Mouse (Mus musculus) limb, embryonic 14.5 days (tissue): ENCODE measurements around the gene St3gal6. TPM values are rescaled to one million over a fixed set of nuclear protein-coding genes. Genes with fewer than 3 reads are reported as not detected.

Source experiments
- ATAC-seq: fragments of 200-750 bp; cut with Nextera tagmentation; 2 replicates; pipeline ENCODE4 v1.8.0; 2017; ENCODE audit warnings: low read depth, moderate number of reproducible peaks, moderate TSS enrichment; ENCODE audit not compliant: low FRiP score
- DNase-seq: peaks from one replicate; pipeline ENCODE4 v3.0.0-alpha.2; 2015; ENCODE audit warnings: low spot score
- H3K27ac ChIP-seq: fragments of 300-500 bp; sonication (generic); replicated peaks from 2 replicates; pipeline ENCODE4 v1.5.1; 2014; ENCODE audit warnings: low read depth, mild to moderate bottlenecking, low read length, moderate library complexity, mixed read lengths
- H3K27me3 ChIP-seq: fragments of 300-500 bp; sonication (generic); 2 replicates; pipeline ENCODE4 v1.6.1; 2014; ENCODE audit warnings: low read length, mixed read lengths; ENCODE audit not compliant: control insufficient read depth, insufficient read depth
- H3K36me3 ChIP-seq: fragments of 300-500 bp; sonication (generic); 2 replicates; pipeline ENCODE4 v1.6.1; 2014; ENCODE audit warnings: mild to moderate bottlenecking, low read length, moderate library complexity, mixed read lengths; ENCODE audit not compliant: control insufficient read depth, insufficient read depth
- H3K4me1 ChIP-seq: fragments of 300-500 bp; sonication (generic); 2 replicates; pipeline ENCODE4 v1.6.1; 2014; ENCODE audit warnings: antibody characterized with exemption, low read length, mixed read lengths; ENCODE audit not compliant: control insufficient read depth, insufficient read depth
- H3K4me2 ChIP-seq: fragments of 300-500 bp; sonication (generic); replicated peaks from 2 replicates; pipeline ENCODE4 v1.6.1; 2014; ENCODE audit warnings: low read depth, mild to moderate bottlenecking, low read length, moderate library complexity; ENCODE audit not compliant: severe bottlenecking
- H3K4me3 ChIP-seq: fragments of 300-500 bp; sonication (generic); replicated peaks from 2 replicates; pipeline ENCODE4 v1.5.1; 2014; ENCODE audit warnings: low read length
- H3K9ac ChIP-seq: fragments of 300-500 bp; sonication (generic); 2 replicates; pipeline ENCODE4 v1.6.1; 2014; ENCODE audit warnings: mild to moderate bottlenecking, low read depth, low read length, moderate library complexity; ENCODE audit not compliant: severe bottlenecking
- H3K9me3 ChIP-seq: fragments of 300-500 bp; sonication (generic); 2 replicates; pipeline ENCODE4 v1.6.1; 2016; ENCODE audit warnings: low read length; ENCODE audit not compliant: control insufficient read depth
- POLR2A ChIP-seq: fragments of 200-500 bp; IDR thresholded peaks from 2 replicates; pipeline ENCODE4 v1.8.0; 2012; ENCODE audit warnings: inconsistent platforms, mild to moderate bottlenecking, moderate library complexity, borderline replicate concordance; ENCODE audit not compliant: insufficient read depth, insufficient read length; ENCODE audit errors: extremely low read depth
- WGBS: fragments of 180-500 bp; shearing (Covaris S2); extraction: QIAGEN DNeasy Blood & Tissue Kit; methylation state at CpG from one replicate; pipeline ENCODE4 v1.1.7; 2014; 5-methylcytosine and 5-hydroxymethylcytosine counted together
- polyA plus RNA-seq, 2 experiments: library from polyadenylated mRNA; depleted of rRNA in 1 of 2; stranded (reverse) in 1 of 2; unstranded in 1 of 2; fragments of >200 nt; fragmentation: Nextera tagmentation in 1 of 2; extraction: Ambion mirVana in 1 of 2; gene quantifications; 2 replicates each; pipeline versions ENCODE4 v1.2.1 to v1.2.3; 2012 to 2014

The St3gal6 gene
- polyA plus RNA-seq, 2 experiments: 12.8 to 15.2 TPM

- no peak for TF ChIP-seq POLR2A
These were observed 72.4 kb downstream of the St3gal6 start for GRCm38 (mm10) chr16:58451647-58452046.

DNA sequence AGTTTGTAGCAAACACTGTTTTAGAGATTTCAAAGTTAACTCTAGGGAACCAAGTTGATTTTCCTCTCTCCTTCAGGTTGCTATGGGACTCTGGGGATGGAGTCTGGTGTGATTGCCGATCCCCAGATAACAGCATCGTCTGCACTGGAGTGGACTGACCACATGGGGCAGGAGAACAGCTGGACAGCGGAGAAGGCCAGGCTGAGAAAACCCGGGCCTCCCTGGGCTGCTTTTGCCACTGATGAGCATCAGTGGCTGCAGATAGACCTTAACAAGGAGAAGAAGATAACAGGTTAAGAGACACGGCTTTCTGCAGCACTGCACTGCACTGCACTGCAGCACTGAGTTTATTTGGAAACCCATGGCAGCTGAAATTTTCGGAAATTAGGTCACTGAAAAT is 73.4 kb downstream of the St3gal6 start:
- TF ChIP-seq POLR2A: no peak
- 68% methylated on average over 6 of the region's 6 CpGs for WGBS
- H3K4me1 ChIP-seq: no peaks in the 10 kb centered on the region
- no peaks in the 10 kb centered on the region for H3K9me3 ChIP-seq
- DNase-seq (no peak), ATAC-seq (no peak)
- H3K36me3 ChIP-seq: peaks cover 38% of the 10 kb centered on the region
- no peaks in the 10 kb centered on the region for H3K27me3 ChIP-seq
- H3K4me3 ChIP-seq: no peak overlapping the region
- no peak overlapping the region for H3K4me2 ChIP-seq
- H3K27ac ChIP-seq: no peak overlapping the region
- H3K9ac ChIP-seq: no peak overlapping the region

More at GRCm38 (mm10) chr16:58451647-58452046, 72.4 kb downstream of the St3gal6 start:
- H3K4me1 ChIP-seq: no peaks in the 10 kb centered on the region
- WGBS: 89% methylated on average over 5 of the region's 5 CpGs
- DNase-seq (no peak), ATAC-seq (no peak)
- no peaks in the 10 kb centered on the region for H3K9me3 ChIP-seq
- no peak overlapping the region for H3K4me2 ChIP-seq
- H3K9ac ChIP-seq: no peak overlapping the region
- H3K4me3 ChIP-seq: no peak overlapping the region
- no peaks in the 10 kb centered on the region for H3K27me3 ChIP-seq
- no peak overlapping the region for H3K27ac ChIP-seq
- H3K36me3 ChIP-seq: peaks cover 43% of the 10 kb centered on the region

DNA sequence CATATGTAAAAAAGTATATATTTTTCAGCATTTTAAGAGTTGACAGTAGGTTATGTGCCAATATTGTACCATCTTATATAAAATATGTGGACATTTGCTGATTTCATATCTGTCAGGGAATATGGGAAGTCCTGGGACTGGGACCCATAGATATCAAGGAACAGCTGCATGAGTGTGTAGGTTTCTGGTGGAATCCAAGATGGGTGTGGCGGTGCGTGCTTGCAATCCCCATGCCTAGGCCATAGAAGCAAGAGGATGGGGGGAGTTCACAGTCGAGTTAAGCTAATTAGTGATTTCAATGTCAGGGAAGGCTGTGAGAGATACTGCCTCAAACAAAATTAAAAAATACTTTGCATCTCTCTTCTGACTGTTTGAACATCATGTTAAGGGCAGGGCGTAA is 75.0 kb downstream of the St3gal6 start:
- H3K36me3 ChIP-seq: peaks cover 38% of the 10 kb centered on the region
- ATAC-seq (no peak), DNase-seq (no peak)
- H3K4me2 ChIP-seq: no peak overlapping the region
- no peaks in the 10 kb centered on the region for H3K4me1 ChIP-seq
- H3K9me3 ChIP-seq: no peaks in the 10 kb centered on the region
- TF ChIP-seq POLR2A: no peak
- no peak overlapping the region for H3K9ac ChIP-seq
- no peak overlapping the region for H3K27ac ChIP-seq
- no peak overlapping the region for H3K4me3 ChIP-seq
- no peaks in the 10 kb centered on the region for H3K27me3 ChIP-seq
- 86% methylated on average over 4 of the region's 4 CpGs for WGBS

GRCm38 (mm10) chr16:58446281-58447259 is 77.5 kb downstream of the St3gal6 start:
- ATAC-seq (no peak), DNase-seq (no peak)
- Histone ChIP-seq H3K36me3 (peaks cover 30% of the 10 kb centered on the region), H3K27ac (no peak overlapping the region), H3K4me1 (no peaks in the 10 kb centered on the region), H3K4me2 (no peak overlapping the region), H3K4me3 (no peak overlapping the region), H3K9ac (no peak overlapping the region), H3K27me3 (no peaks in the 10 kb centered on the region), H3K9me3 (no peaks in the 10 kb centered on the region)
- TF ChIP-seq POLR2A: no peak
- WGBS: 93% methylated on average over 4 of the region's 4 CpGs

DNA sequence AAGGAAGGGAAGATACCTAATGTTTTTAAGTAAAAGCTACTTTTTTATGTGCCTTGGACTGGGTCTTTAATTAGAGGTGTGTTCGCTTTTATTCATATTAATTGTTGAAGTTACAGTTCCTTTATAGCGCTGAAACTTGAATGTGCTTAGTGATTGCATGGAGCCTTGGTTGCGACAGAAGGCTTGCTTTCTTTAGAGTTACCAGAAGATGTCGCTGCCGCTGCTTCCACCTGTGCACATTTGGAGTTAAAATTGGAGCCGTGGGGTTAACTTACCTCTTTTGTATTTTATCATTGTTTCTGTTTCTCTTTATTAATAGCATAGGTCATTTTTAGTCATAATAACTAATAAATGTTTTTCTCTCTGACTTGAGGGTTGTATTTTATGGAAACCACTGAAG is 79.3 kb downstream of the St3gal6 start:
- no peak overlapping the region for H3K4me2 ChIP-seq
- no peaks in the 10 kb centered on the region for H3K9me3 ChIP-seq
- H3K4me1 ChIP-seq: no peaks in the 10 kb centered on the region
- no peak for ATAC-seq
- H3K27me3 ChIP-seq: no peaks in the 10 kb centered on the region
- 69% methylated on average over 6 of the region's 6 CpGs for WGBS
- no peak overlapping the region for H3K9ac ChIP-seq
- peaks cover 17% of the 10 kb centered on the region; the same call in 1 of the 2 replicates for H3K36me3 ChIP-seq
- H3K4me3 ChIP-seq: no peak overlapping the region
- DNase-seq: no peak
- no peak for TF ChIP-seq POLR2A
- H3K27ac ChIP-seq: no peak overlapping the region
